Mouse (Mus musculus) midbrain, postnatal 0 days (tissue): ENCODE measurements around the gene Itgb5. TPM values are rescaled to one million over a fixed set of nuclear protein-coding genes. Genes with fewer than 3 reads are reported as not detected.
A peak's percentile ranks its signal among the peaks of the same experiment; 100 is the strongest.

ENCODE experiments used
- ATAC-seq: fragments of 200-750 bp; cut with Nextera tagmentation; 2 replicates; pipeline ENCODE4 v1.8.0; 2017; ENCODE audit warnings: moderate number of reproducible peaks, mild to moderate bottlenecking, moderate TSS enrichment, moderate library complexity; ENCODE audit not compliant: low FRiP score
- DNase-seq: peaks from one replicate; pipeline ENCODE4 v3.0.0-alpha.2; 2015; ENCODE audit warnings: low spot score
- H3K27ac ChIP-seq: fragments of 300-500 bp; sonication (generic); 2 replicates; pipeline ENCODE4 v1.5.1; 2014; ENCODE audit warnings: low read depth, mild to moderate bottlenecking, low read length, mixed read lengths
- H3K27me3 ChIP-seq: fragments of 300-500 bp; sonication (generic); 2 replicates; pipeline ENCODE4 v1.6.1; 2014; ENCODE audit warnings: low read length, control low read depth, mixed read lengths; ENCODE audit not compliant: insufficient read depth
- H3K36me3 ChIP-seq: fragments of 300-500 bp; sonication (generic); 2 replicates; pipeline ENCODE4 v1.6.1; 2014; ENCODE audit warnings: low read length, control low read depth, mixed read lengths; ENCODE audit not compliant: insufficient read depth
- H3K4me1 ChIP-seq: fragments of 300-500 bp; sonication (generic); 2 replicates; pipeline ENCODE4 v1.6.1; 2014; ENCODE audit warnings: mild to moderate bottlenecking, control low read depth, antibody characterized with exemption, low read length, mixed read lengths; ENCODE audit not compliant: insufficient read depth
- H3K4me2 ChIP-seq: fragments of 300-500 bp; sonication (generic); 2 replicates; pipeline ENCODE4 v1.6.1; 2014; ENCODE audit warnings: low read depth, mild to moderate bottlenecking, low read length, mixed read lengths; ENCODE audit not compliant: poor library complexity, severe bottlenecking
- H3K4me3 ChIP-seq: fragments of 300-500 bp; sonication (generic); 2 replicates; pipeline ENCODE4 v1.5.1; 2014; ENCODE audit warnings: low read depth, mild to moderate bottlenecking, low read length, moderate library complexity
- H3K9ac ChIP-seq: fragments of 300-500 bp; sonication (generic); replicated peaks from 2 replicates; pipeline ENCODE4 v1.6.1; 2014; ENCODE audit warnings: mild to moderate bottlenecking, low read length, moderate library complexity, mixed read lengths; ENCODE audit not compliant: poor library complexity, severe bottlenecking
- H3K9me3 ChIP-seq: fragments of 300-500 bp; sonication (generic); 2 replicates; pipeline ENCODE4 v1.6.1; 2016; ENCODE audit warnings: low read length, control low read depth
- CTCF ChIP-seq: IDR thresholded peaks from 2 replicates; pipeline ENCODE4 v1.5.1; 2016; ENCODE audit warnings: antibody characterized with exemption, mild to moderate bottlenecking
- whole genome bisulfite sequencing: fragments of 180-500 bp; shearing (Covaris S2); extraction: QIAGEN DNeasy Blood & Tissue Kit; methylation state at CpG from one replicate; pipeline ENCODE4 v1.1.7; 2014; 5-methylcytosine and 5-hydroxymethylcytosine counted together
- polyA plus RNA-seq: library from polyadenylated mRNA; unstranded; fragments of >200 nt; fragmentation: Nextera tagmentation; extraction: Ambion mirVana; gene quantifications from 2 replicates; pipeline ENCODE4 v1.2.1, GENCODE M21; 2015
- total RNA-seq: library from RNA; depleted of rRNA; stranded (reverse); fragments of >200 nt; gene quantifications from 2 replicates; pipeline ENCODE4 v1.2.3, GENCODE M21; 2014

Gene Itgb5
- total and polyA plus RNA-seq, 2 experiments from 2014 or later: 22.9 to 49.8 TPM

DNA sequence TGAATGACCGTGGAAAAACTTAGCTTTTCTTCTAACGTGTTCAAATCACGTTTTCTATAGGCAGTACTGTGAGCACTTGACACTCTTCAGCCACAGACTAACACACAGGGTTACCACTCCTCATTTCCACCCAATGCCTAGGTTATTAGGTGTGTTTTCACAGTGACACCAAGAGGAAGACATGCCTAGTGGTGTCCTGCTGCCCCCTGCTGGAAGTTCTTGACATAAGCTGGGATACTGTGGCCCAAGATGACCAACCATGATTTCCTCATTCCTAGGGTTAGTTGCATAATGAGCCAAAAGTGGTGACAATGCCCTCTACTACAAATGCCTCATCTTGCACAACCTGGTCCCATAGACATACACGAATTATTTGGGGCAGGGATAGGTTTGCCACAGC lies 121.4 kb downstream of the Itgb5 start:
- no peak overlapping the region for H3K9ac ChIP-seq
- peaks cover 13% of the 10 kb centered on the region for H3K36me3 ChIP-seq
- 33% methylated on average over 4 of the region's 4 CpGs for WGBS
- ATAC-seq (0 out of 2 replicates have a peak, but pooled peaks have one; percentile 47), DNase-seq (peak; percentile 83)
- no peaks in the 10 kb centered on the region for H3K4me1 ChIP-seq
- H3K27me3 ChIP-seq: no peaks in the 10 kb centered on the region
- H3K4me2 ChIP-seq: no peak overlapping the region
- H3K27ac ChIP-seq: no peak overlapping the region
- H3K9me3 ChIP-seq: no peaks in the 10 kb centered on the region
- TF ChIP-seq CTCF: peak; percentile 95
- H3K4me3 ChIP-seq: no peak overlapping the region

DNA sequence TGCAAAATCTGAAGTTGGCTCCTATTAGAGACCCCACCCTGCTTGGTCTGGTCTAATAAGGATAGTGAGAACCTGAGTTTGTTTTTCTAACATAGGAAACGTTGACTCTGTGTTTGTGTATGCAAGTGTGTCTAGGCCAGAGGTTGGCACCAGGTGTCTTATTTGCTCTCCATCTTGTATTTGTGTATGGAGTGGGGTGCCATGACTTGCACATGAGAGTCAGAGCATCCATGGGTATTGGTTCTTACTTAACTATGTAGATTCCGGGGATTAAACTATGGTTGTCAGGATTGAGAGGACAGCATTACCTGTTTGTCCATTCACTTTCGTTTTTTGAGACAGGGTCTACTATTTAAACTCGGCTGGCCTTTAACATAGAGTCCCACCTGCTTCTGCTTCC lies 123.5 kb downstream of the Itgb5 start:
- WGBS: 93% methylated on average over 4 of the region's 4 CpGs
- ATAC-seq (no peak), DNase-seq (no peak)
- no peak overlapping the region for H3K27ac ChIP-seq
- H3K4me2 ChIP-seq: no peak overlapping the region
- peaks cover 27% of the 10 kb centered on the region for H3K36me3 ChIP-seq
- H3K27me3 ChIP-seq: no peaks in the 10 kb centered on the region
- H3K4me3 ChIP-seq: no peak overlapping the region
- no peak overlapping the region for H3K9ac ChIP-seq
- no peaks in the 10 kb centered on the region for H3K4me1 ChIP-seq
- no peaks in the 10 kb centered on the region for H3K9me3 ChIP-seq
- no peak for TF ChIP-seq CTCF

- Histone ChIP-seq H3K9ac (no peak overlapping the region), H3K4me2 (no peak overlapping the region), H3K27ac (no peak overlapping the region), H3K4me3 (no peak overlapping the region), H3K4me1 (no peaks in the 10 kb centered on the region), H3K9me3 (no peaks in the 10 kb centered on the region), H3K27me3 (no peaks in the 10 kb centered on the region), H3K36me3 (peaks cover 34% of the 10 kb centered on the region)
- TF ChIP-seq CTCF: no peak
- 84% methylated on average over 1 of the region's 1 CpGs for WGBS
- DNase-seq (no peak), ATAC-seq (no peak)
Measured at GRCm38 (mm10) chr16:33954793-33955192, 125.3 kb downstream of the Itgb5 start.

DNA sequence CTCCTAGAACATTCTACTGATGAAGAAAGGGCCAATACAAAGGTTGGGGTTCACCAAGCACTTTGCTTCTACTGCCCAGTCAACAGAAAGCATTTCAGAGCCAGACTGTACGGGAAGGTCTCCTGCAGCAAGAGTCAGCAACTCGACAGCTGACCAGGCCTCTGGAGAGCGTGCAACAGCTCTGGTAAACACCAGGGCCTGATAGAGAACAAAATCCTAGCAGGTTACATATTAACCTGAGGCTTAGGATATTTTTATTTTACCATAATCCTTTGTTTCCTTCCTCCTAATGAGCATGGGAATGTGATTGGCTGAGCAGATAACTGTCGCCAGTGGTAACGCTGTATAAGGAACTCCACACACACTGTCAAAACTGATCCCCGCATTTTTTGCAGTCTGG lies 134.0 kb downstream of the Itgb5 start:
- Histone ChIP-seq H3K36me3 (peaks cover 28% of the 10 kb centered on the region), H3K4me2 (no peak overlapping the region), H3K4me1 (peaks cover 2% of the 10 kb centered on the region; the same call in 1 of the 2 replicates), H3K9me3 (no peaks in the 10 kb centered on the region), H3K9ac (no peak overlapping the region), H3K27ac (no peak overlapping the region), H3K27me3 (no peaks in the 10 kb centered on the region), H3K4me3 (no peak overlapping the region)
- DNase-seq: no peak
- ATAC-seq: no peak
- WGBS: 93% methylated on average over 6 of the region's 6 CpGs
- TF ChIP-seq CTCF: no peak

DNA sequence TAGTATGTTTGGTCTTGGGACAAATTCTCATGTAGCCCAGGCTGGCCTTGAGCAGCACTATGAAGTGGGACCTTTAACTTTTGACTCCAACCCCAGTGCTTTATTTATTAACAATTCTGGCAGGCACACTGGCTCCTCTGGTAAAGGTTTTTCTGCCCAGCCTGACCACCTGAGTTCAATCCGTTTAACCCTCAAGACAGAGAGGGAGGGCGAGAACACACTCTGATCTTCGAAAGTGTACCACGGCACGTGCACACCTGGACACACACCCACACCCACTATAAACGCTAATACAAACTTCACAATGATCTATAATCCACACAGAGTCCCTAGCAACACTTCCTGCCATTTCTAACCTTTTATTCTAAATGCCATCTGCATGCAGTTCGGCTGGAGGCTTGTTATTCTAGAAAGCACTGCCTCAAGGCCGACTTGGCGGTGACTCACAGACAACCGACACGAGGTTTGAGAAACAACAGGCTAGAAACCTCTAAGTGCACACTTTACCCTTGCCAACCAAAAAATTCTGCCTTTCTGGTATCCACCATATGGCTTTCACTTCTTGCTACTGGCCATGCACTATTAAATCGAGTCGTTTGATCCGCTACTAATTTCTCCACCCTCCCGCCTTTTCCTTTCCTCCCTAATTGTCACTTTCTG lies 136.5 kb downstream of the Itgb5 start:
- H3K9ac ChIP-seq: peak overlapping the region; percentile 76
- ATAC-seq (no peak), DNase-seq (no peak)
- H3K4me2 ChIP-seq: peak overlapping the region; percentile 69
- peak overlapping the region; percentile 72 for H3K4me3 ChIP-seq
- no peaks in the 10 kb centered on the region for H3K27me3 ChIP-seq
- H3K36me3 ChIP-seq: peaks cover 12% of the 10 kb centered on the region
- 10% methylated on average over 15 of the region's 15 CpGs for WGBS
- H3K4me1 ChIP-seq: peaks cover 2% of the 10 kb centered on the region; the same call in 1 of the 2 replicates
- no peaks in the 10 kb centered on the region for H3K9me3 ChIP-seq
- no peak overlapping the region for H3K27ac ChIP-seq
- no peak for TF ChIP-seq CTCF

- ATAC-seq (peak; percentile 95), DNase-seq (peak; percentile 92)
- Histone ChIP-seq H3K4me1 (peaks cover 2% of the 10 kb centered on the region; the same call in 1 of the 2 replicates), H3K27me3 (no peaks in the 10 kb centered on the region), H3K4me3 (peak within 1 kb of the TSS; percentile 72), H3K27ac (peak within 1 kb of the TSS; percentile 34; the same call in 1 of the 2 replicates), H3K4me2 (peak within 1 kb of the TSS; percentile 69), H3K9me3 (no peaks in the 10 kb centered on the region), H3K9ac (peak within 1 kb of the TSS; percentile 76), H3K36me3 (peaks cover 5% of the 10 kb centered on the region)
- TF ChIP-seq CTCF: no peak
- 1% methylated on average over 44 of the region's 44 CpGs for WGBS
Measured at GRCm38 (mm10) chr16:33966538-33967282, 137.2 kb downstream of the Itgb5 start, which contains the start of gene Umps. Gene Umps, minus strand, starts transcription at chr16:33967038.
